Mouse (Mus musculus): Measurements from ENCODE around the gene Ttc25.

GRCm38 (mm10) chr11:100575484-100575855 lies 30.1 kb downstream of the Ttc25 start:
- TF ChIP-seq TAL1 (IDR thresholded peaks at IDR 0.05; ENCODE audit: low read length) (no peak), GATA1 (IDR thresholded peaks at IDR 0.05; ENCODE audit: low read length) (no peak)

Data from erythroblast, embryonic 14.5 days (primary cell).